Mouse (Mus musculus) brain, embryonic 14.5 days (tissue): ENCODE measurements at regions not wholly inside any gene's neighbourhood (a gene's known extent, or its start where the extent isn't known, plus 50 kb on each side); places are given as distances from the start of the nearest gene placed in this dataset.

ENCODE experiments used
- DNase-seq: peaks from one replicate; pipeline ENCODE4 v3.0.0-alpha.2; 2011; ENCODE audit warnings: low read depth
- CTCF ChIP-seq: fragments of 200-500 bp; IDR thresholded peaks from 2 replicates; pipeline ENCODE4 v1.5.1; 2012; ENCODE audit warnings: inconsistent platforms, mild to moderate bottlenecking, moderate library complexity, borderline replicate concordance; ENCODE audit not compliant: insufficient read depth, insufficient read length; ENCODE audit errors: extremely low read depth
- POLR2A ChIP-seq: fragments of 200-500 bp; IDR thresholded peaks from 2 replicates; pipeline ENCODE4 v1.6.1; 2012; ENCODE audit warnings: mild to moderate bottlenecking, inconsistent platforms, borderline replicate concordance; ENCODE audit not compliant: poor library complexity, insufficient read depth, insufficient read length, severe bottlenecking; ENCODE audit errors: extremely low read depth

DNA sequence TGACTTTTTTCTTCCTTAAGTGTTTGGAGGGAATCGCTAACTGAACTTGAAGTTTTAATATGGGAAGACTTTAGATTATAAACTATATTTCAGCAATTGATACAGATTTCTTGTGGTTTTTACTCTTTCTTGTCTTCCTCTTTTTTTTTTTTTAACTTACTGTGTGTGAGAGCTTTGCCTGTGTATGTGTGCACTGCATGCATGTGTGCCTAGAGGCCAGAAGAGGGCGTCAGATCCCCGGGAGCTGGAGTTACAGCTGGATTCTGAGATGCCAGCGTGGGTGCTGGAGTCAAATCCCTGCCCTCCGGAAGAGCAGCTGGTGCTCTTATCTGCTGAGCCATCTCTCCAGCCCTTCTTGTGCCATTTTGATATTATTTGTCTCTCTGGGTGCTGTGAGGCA, 129.6 kb downstream of the Trim33 start:
- no peak for DNase-seq
- 0 out of 2 replicates have a peak, but pooled peaks have one; percentile 9 for TF ChIP-seq CTCF
- no peak for TF ChIP-seq POLR2A

DNA sequence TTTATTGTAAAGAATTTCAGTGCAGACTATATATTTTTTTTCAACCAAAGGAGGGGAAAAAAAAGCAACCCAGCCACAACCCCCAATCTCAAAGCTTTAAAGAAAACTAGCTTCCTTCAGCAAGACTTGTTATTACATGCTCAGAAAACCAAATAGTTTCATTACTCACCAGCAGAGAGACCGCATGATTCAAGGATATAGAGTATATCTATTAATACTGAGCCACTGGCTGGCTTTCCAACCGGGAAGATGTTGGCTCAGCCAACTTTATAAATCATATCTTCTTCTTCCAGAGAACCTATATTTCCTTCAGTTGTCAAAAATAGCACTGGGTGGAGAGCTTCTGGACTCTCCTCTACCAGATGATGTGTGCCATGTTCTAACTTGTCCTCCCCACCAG, 133.2 kb downstream of the Trim33 start:
- TF ChIP-seq CTCF (no peak), POLR2A (no peak)
- no peak for DNase-seq

DNA sequence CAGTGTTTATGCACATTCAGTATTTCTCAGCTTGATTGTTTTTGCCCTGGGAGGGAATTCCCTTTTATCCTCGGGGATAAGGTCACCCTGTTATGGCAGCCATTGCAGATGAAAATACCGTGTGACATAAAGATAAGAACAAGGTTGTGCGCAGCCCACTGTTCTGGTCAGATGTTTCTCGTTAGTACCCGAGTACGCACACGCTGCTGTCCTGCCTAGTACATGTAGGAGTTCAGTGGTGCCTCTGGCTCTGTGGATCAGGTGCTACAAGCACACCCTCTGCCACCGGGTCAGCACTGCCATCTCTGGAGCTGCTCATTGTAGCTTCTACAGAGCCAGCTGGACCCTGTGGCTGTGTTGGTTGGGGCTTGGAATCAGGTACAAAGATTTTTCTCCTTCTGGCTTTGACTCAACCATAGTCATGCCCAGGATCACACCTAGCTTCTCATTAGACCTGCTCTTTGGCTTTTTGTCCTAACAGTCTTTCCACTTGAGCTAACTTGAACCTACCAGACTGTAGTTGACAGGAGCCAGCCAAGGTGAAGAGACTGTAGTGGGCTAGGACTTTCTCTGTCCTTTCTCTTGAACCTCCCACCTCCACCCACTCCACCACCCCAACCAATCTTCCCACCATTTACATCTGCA, 136.1 kb downstream of the Trim33 start:
- TF ChIP-seq POLR2A, result no peak
- TF ChIP-seq CTCF, result no peak
- DNase-seq, result no peak

DNA sequence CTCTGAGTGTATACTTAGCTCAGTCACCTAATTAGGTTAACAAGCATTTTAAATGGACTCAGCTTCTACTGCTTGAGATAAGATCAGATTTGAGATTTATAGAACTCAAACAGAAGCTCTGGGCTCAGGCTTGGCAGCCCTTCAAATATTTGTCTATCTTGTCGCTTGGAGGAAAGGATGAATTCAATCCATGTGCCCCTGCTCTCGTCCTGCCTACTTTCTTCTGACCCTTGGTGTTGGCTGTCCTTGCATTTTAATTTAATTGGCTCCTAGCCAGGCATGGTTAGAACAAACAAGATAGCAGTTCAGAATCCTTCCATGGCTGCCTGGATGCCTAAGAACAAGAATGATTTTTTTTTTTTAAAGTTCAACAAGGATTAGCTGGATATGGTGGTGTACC, 137.2 kb downstream of the Trim33 start:
- TF ChIP-seq POLR2A (no peak), CTCF (no peak)
- peak; percentile 47 for DNase-seq

DNA sequence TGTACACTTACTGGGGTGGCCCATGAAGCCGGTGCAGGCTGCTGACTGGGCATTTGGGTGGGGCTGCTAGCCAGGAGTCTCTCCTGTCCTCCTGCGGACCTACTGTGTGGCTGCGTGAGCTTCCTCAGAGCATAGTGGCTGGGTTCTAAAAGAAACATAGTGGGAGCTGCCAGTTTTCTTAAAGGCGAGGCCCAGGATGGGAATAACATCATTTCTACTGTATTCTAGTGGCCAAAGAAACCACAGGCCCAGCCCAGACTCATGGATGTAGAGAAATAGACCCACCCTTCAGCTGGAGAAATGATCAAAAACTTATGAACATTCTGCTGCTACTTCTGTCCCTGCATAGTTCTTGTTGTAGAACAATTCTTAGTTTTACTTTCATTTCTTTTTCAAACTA, 138.7 kb downstream of the Trim33 start:
- no peak for DNase-seq
- no peak for TF ChIP-seq CTCF
- TF ChIP-seq POLR2A, result no peak

DNA sequence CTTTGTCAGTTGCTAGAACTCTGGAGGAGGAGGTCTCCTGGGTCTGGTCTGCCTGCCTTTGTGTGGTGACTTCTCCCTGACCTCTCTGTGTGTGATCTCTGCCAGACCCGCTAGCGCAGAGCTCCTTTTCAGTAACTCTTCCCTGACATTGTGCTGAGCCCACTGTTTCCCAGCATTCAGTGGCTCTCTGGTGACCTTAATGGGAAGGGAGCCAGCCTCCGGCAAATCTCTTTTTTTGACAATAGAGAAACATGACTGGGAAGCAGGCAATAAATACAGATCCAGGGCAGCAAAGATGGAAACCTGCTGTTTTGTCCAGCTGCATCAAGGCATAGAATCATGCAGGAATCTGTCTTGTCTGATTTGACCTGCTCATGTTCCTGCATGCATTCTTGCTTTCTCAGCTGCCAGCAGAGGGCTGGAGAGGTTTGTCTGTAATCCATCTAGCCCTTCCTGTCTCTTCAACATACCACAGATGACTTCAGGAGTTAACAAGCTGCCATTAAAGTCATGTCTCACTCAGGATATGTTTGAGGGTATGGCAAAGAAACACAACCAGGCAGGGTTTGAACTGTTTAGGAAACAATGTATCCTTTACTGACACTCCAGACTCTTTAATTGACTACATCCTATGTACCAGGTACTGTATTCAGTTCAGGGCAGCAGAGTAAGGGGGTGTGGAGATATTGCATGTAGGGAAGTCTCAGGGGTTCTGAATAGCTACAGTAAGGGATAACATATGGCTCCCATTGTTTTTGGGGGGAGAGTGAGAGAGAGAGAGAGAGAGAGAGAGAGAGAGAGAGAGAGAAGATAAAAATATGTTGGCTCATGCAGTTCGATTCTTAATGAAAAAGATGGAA, 140.9 kb downstream of the Trim33 start:
- peak; percentile 75 for DNase-seq
- TF ChIP-seq POLR2A (no peak), CTCF (peak; percentile 49; the same call in 1 of the 2 replicates)

DNA sequence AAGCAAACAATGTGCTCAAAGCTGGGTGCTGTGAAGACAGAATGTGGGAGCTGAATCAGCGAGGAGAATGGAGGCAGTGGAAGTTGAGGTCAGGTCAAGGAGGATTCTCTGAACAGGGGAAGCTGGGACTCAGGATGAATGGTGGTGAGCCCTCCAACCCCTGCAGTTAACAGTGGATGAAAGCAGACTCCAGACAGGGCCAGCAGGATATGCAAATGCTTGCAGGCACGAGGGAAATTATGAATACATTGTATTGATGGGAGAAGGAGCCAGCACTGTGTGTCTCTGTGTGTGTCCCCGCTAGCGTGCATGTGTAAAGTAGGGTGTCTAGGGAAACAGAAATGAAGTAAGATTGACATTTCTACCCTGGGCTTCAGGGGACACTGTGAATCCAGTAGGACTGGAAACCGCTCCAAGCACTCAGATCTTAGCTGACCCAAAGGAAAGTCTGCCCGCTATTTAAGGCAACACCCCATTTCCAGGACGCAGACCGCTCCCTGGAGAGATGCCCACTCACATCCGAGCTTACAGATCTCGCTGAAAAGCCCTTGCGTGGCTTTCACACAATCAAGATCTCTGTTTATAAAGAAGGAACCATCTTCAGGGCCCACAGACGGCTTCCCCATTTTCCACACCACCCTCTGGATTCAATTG, 141.7 kb downstream of the Trim33 start:
- TF ChIP-seq POLR2A (no peak), CTCF (no peak)
- peak; percentile 49 for DNase-seq

DNA sequence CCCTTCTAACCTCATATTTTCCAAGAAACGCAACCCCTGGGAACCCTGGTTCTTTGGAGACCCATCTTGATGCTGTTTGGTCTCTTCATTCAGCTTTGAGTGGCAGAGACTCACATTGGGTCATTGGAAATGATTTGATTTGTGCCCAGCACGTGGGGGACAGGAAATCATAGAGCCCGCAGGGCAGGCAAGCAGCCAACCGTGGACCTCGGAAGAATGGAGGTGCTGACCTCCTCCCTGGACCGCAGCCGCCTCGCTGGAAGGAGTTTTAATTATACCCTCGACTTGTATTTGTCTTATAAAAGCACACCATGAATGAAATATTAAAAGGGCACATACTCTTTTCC, 142.2 kb downstream of the Trim33 start:
- DNase-seq, result peak; percentile 43
- no peak for TF ChIP-seq CTCF

DNA sequence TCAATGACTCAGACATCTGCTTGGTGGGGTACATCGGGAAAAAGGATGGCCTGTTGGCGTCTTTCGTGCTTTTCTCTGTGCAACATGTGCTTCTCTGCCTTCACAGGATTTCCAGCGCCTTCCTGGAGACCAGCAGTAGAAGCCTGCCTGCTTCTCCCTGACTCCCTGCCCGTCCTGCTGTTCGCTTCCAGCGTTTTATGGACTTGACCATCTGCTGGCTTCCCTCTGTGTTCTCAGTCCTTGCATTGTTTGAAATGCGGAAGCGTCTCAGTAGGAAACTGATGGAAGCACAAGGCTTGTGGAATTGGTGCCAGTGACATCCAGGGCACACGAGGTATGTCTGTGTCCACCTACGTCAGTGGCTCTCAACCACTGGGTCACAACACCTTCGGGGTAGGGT, 143.7 kb downstream of the Trim33 start:
- no peak for TF ChIP-seq POLR2A
- TF ChIP-seq CTCF, result no peak
- no peak for DNase-seq

DNA sequence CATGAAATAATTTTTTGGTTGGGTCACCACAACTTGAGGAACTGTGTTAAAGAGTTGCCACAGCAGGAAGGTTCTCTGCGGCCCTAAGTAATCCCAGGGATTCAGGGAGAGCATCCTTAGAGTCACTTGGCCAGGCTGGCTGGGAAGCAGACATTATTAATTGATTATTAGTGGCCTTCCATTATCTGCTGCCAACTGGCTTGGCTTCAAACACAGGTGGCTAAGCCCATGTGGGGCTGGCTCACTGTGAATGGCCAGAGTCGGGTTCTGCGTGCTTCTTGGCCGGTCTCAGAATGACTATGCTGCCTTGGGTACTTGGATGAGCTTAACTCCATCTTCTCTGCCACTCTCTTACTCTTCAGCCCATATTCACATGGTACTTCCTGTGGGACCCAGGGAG, 144.2 kb downstream of the Trim33 start:
- TF ChIP-seq POLR2A, result no peak
- no peak for TF ChIP-seq CTCF
- DNase-seq, result no peak

DNA sequence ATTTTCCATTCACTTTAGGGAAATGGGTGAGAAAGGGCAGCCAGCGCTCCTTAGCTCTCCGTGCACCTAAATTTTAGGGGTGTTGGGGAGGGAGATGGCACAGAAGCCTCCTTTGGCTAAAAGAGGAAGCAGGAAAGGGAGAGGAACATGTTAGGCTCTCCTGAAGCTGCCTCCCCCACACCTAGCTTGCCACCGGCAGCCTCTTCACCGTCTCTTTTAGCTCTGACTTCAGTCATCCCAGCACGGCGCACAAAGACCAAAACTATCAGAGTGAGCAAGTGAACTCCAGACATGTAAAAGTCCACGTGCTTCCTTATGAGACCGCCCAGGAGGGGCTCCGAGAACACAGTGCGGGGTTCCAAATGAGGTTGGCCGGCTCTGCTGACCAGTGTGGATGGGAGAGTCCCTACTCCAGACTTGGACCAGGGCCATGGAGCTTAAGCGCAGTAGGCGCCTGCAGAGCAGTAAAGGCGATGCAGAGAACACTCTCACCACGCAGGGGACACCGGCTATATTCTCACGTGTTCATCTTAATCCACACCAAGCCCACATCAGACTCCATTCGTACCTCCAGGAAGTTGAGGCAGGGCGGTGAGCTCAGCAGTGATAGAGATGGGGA, 146.8 kb downstream of the Trim33 start:
- TF ChIP-seq CTCF (no peak), POLR2A (no peak)
- no peak for DNase-seq

DNA sequence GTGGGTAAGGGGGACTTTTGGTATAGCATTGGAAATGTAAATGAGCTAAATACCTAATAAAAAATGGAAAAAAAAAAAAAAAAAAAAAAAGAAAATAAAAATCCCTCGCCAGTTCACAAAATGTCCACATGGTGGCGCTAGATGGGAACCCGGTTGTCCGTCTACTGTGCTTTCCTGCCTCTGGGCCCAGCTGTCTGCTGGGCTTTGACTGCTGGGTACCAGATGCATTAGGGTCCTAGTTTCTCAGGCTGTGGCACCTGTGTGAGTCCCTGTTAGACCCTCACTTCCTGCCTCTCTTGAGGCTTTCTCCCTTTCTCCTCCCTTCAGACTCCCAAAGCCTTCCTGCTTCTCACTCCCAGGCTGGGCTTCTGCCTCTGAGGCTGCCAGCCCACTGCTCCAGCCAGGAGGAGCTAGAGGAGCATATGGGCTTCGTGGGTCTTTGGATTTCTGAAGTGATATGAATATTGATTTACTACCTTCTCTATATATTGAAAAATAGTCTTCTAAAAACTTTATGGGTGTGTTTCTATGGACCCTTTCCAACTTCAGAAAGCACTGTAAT, 145.7 kb upstream of the Syt6 start:
- no peak for DNase-seq
- no peak for TF ChIP-seq POLR2A
- TF ChIP-seq CTCF, result peak; percentile 57; the same call in 1 of the 2 replicates

DNA sequence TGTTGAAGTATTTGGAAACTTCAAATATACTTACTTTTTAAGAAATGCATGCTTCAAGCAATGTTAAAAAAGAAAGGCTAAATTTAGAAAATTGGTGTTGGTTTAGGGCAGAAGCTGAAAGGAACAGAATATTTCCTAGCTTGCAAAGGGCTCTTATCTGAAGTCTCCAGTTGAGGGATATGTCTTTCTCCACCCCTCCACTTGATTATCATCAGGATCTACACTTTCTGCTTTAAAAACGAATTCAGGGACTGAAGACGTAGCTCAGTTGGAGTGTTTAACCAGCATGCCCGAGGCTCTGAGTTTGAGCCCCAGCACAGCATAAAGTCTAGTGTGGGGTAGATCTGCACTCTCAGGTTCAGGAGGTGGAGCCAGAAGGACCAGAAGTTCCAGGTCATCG, 144.9 kb upstream of the Syt6 start:
- no peak for DNase-seq
- no peak for TF ChIP-seq CTCF
- TF ChIP-seq POLR2A, result no peak
